Mouse (Mus musculus) kidney, adult 2 months (tissue): ENCODE results near the gene Otog.

Experiments used
- CTCF ChIP-seq: fragments of 200-500 bp; conservative IDR thresholded peaks from 2 replicates; pipeline ENCODE4 v1.5.1; 2011; ENCODE audit warnings: low read depth, mild to moderate bottlenecking, control low read depth, low read length, moderate library complexity, mixed read lengths; ENCODE audit not compliant: insufficient read depth, insufficient read length
- POLR2A ChIP-seq: fragments of 200-500 bp; IDR thresholded peaks from one replicate; pipeline ENCODE4 v1.6.1; 2011; ENCODE audit warnings: low read depth, low read length, control low read depth

DNA sequence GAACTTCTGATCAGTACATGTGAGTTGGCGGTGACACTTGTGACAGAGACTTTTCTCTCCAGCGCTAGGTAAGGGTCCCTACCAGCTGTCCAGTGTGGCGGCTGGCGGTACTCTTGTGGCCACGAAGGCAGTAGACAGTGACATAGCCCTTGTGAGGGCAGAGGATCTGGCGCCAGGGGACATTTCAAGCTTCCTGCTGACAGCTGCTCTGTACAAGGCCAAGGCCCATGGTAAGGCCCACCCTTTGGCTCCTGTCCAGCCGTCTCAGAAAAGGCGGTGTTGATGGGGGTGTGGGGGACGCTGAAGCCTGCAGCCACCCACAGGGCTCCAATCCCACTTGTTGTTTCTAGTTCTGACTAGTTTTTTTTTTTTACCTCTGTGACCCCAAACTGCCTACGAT lies 42.9 kb downstream of the Otog start:
- no peak for TF ChIP-seq CTCF
- no peak for TF ChIP-seq POLR2A
